In the genomic region with DNA sequence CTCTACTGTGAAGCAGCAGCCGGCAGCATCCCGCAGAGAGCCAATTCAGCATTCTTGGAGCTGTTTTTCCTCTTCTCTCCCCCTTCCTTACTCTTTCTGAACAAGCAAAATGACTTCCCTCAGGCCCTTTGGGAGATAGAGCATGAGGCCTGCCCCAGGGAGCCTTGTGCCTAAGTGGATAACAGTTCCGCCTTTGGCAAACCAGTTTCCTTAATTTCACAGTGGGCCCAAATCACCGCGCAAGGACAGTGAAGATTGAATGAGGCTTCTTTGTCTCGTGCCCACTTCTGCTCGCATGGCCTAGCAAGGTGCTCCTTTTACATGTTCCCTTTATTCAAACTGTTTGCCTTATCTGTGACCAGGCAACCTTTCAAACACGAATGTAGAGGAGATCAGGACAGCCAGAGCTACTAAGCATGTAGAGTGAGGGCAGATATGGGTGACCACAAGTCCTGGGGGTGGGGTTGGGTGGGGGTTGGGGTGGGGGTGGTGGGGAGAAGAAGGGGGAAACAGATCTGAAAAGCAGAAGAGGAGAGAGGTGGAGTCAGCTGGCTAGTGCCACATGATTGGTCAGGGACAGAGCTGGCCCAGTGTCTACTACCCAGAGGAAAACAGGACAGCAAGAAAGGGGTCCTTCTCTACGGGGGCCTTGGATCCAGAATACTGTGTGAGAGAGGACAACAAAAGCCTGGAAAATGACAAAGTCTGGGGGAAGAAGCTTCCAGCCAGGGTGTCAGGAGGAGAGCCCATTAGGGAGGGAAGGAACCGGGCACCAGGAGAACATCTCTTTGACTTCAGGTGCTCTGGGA, we compare ENCODE assay signal across 8 mouse cellular contexts.
DNase-seq lines count a peak whose midpoint lies in the region; ATAC-seq and TF ChIP-seq lines count a peak whose summit lies in the region.

No protein-coding gene starts in this region.

- peak overlapping the region; percentile 6 for H3K27ac ChIP-seq in bone marrow, adult 2 months (ENCODE audit: control insufficient read depth, insufficient read depth, low read depth, low read length, poor library complexity)
- peak overlapping the region; percentile 91 for H3K27ac ChIP-seq in hindbrain, embryonic 13.5 days

- peak overlapping the region; percentile 17 for H3K4me3 ChIP-seq in bone marrow, adult 2 months (replicated peaks; ENCODE audit: control insufficient read depth, low read depth, low read length)
- peak overlapping the region; percentile 46 for H3K4me3 ChIP-seq in hindbrain, embryonic 13.5 days

- 26% methylated on average over 10 of the region's 10 CpGs for WGBS in bone marrow, adult 2 months
- WGBS in hindbrain, embryonic 13.5 days, result 14% methylated on average over 10 of the region's 10 CpGs

- no peak for TF ChIP-seq POLR2A in bone marrow, adult 2 months (IDR thresholded peaks at IDR 0.05; ENCODE audit: borderline replicate concordance, control insufficient read depth, low read depth, low read length)

- DNase-seq in cerebellum, postnatal 10 days, result peak; percentile 34 to 45
- DNase-seq in cerebellum, adult 18-20 months, result no peak
- DNase-seq in mesoderm, embryonic 11.5 days (ENCODE audit: low read depth, low spot score), result peak; percentile 35
- no peak for DNase-seq in yolk sac, embryonic 10.5 days (ENCODE audit: low spot score)
- DNase-seq in cerebellum, adult 9-10 months, result no peak
- DNase-seq in layer of hippocampus, adult 9-10 months (ENCODE audit: low spot score), result no peak

- H3K9me3 ChIP-seq in hindbrain, embryonic 13.5 days, result no peaks in the 10 kb centered on the region

- H3K4me2 ChIP-seq in hindbrain, embryonic 13.5 days, result peak overlapping the region; percentile 55

- H3K27me3 ChIP-seq in hindbrain, embryonic 13.5 days, result no peaks in the 10 kb centered on the region

- H3K36me3 ChIP-seq in hindbrain, embryonic 13.5 days, result no peaks in the 10 kb centered on the region

- TF ChIP-seq CTCF in bone marrow, adult 2 months (IDR thresholded peaks at IDR 0.05; ENCODE audit: control insufficient read depth, insufficient read depth, low read length), result no peak

- H3K4me1 ChIP-seq in bone marrow, adult 2 months (ENCODE audit: control insufficient read depth, insufficient read depth, low read length), result no peaks in the 10 kb centered on the region
- peaks cover 18% of the 10 kb centered on the region for H3K4me1 ChIP-seq in hindbrain, embryonic 13.5 days (replicated peaks)

- ATAC-seq in hindbrain, embryonic 13.5 days (ENCODE audit: low FRiP score), result peak; percentile 50

- H3K9ac ChIP-seq in hindbrain, embryonic 13.5 days, result peak overlapping the region; percentile 74

Comparison
In these comparisons a context has a peak if more than half of its experiments do, and no peak if none do; other contexts are left out.
1. DNase-seq: peak in cerebellum, postnatal 10 days (2 of 2) and mesoderm, embryonic 11.5 days (single experiment); none in cerebellum, adult 18-20 months (0 of 2), yolk sac, embryonic 10.5 days (single experiment), cerebellum, adult 9-10 months (single experiment) and layer of hippocampus, adult 9-10 months (single experiment).